Mouse (Mus musculus) E14TG2a.4 (cell line): ENCODE measurements around the gene 4930556J24Rik.
A peak's percentile ranks its signal among the peaks of the same experiment; 100 is the strongest.

Experiments used
- CTCF ChIP-seq: conservative IDR thresholded peaks from 2 replicates; pipeline ENCODE4 v1.5.1; 2014; ENCODE audit warnings: low read length
- NANOG ChIP-seq: IDR thresholded peaks from 2 replicates; pipeline ENCODE4 v1.6.1; 2014; ENCODE audit warnings: borderline replicate concordance, low read length, mixed read lengths

GRCm38 (mm10) chr11:3914109-3914840, 62.3 kb downstream of the 4930556J24Rik start, which contains the start of gene Slc35e4:
- TF ChIP-seq CTCF (peak; percentile 89), NANOG (no peak)
